Mouse (Mus musculus) hindlimb bud, embryonic 11.5 days (tissue): ENCODE results near the gene Arl8a.
"Not testable (repeated sequence)": the region's sequence is repeated elsewhere in the genome, so short reads cannot be mapped to it uniquely, and the experiment has no call there.

Experiments used
- DNase-seq: peaks from one replicate; pipeline ENCODE4 v3.0.0-alpha.2; 2012; ENCODE audit warnings: low read depth, low spot score; ENCODE audit errors: extremely low spot score

The Arl8a gene

DNA sequence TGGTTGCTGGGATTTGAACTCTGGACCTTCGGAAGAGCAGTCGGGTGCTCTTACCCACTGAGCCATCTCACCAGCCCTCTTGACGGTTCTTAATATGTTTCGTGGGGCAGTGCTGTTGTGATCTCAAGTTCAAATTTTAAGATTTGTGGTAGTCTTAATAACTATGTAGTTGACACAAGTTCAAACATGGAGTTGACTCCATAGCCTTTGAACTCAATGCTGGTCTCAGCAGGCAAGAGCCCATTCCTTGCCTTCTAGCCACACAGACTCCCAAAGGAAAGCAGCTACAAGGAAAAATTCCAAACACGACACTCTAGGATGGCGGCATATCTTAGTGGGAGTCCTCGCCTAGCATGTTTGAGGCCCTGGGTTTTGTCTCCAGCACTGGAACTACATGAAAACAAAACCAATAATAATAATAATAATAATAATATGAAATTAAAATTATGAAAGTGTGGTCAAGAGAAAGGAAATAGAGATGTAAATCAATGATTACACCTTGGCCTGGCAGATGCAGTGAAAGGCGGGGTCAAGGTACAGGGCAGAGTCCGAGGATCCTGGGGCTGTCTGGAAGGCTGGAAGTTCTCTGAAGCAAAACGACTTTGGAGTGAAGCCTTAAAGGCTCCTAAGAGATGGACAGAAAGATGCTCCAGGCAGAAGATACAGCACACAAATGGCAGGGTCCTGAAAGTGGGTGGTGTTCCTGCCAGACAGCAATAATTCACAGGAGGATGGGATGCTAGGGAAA, 22.0 kb downstream of the Arl8a start:
- DNase-seq = no peak

DNA sequence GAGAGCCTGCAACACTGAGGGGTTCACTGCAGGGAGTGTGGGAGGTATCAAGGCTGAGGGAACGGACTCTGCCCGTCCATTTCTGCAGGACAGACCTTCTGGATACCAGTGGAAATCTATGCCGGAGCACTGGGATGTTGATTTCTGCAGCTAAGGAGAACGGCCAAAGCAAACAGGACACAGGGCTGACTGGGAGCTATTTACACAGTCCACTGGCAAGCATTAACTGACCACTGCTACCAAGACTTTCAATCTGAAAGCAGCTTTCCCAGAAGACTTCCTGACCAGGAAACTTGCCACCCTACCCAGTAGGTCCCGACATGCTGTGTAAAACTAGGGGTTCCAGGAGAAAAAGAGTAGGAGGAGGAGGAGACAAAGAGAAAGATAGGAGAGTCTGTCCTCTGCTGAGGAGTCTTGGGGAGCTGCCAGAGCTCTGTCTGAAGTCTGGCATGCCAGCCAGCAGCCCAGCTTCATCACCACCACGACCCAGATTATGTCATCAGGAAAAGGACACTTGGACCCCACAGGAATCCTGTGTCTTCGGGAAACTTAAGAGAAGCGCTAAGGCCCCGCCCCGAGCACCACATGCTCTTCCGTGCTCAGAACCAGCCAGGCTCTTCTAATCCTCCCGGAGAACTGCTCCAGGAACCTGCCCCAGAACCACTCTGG, 23.1 kb downstream of the Arl8a start:
- no peak for DNase-seq

DNA sequence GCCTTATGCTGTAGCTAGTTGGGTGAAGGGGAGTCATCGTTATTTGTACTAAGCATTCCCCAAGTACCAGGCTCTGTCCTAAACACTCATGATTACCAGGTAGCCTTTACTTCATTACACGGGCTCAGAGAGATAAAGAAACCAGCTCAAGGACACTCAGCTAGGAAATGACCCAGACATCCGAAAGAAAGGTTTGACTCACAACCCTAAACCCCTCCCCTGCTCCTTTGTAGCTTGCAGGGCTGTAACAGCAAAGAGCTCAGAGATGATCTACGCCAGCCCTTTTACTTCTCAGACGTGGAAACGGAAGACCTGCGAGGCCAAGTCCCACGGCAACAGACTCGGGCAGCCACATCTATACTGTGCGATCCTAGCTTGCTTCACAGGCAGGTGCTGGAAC, 23.7 kb downstream of the Arl8a start:
- no peak for DNase-seq

DNA sequence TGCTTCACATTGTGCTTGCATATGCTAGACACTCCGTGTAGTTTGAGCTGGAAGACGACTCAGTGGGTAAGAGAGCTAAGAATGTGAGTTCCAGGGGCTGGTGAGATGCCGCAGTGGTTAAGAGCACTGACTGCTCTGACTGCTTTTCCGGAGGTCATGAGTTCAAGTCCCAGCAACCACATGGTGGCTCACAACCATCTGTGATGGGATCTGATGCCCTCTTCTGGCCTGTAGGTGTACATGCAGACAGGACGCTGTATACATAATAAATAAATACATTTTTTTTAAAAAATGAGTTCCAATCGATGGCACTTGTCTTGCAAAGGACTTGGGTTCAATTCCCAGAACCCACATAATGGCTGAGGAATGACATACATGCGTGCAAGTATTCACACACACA, 24.6 kb downstream of the Arl8a start:
- DNase-seq = no peak

DNA sequence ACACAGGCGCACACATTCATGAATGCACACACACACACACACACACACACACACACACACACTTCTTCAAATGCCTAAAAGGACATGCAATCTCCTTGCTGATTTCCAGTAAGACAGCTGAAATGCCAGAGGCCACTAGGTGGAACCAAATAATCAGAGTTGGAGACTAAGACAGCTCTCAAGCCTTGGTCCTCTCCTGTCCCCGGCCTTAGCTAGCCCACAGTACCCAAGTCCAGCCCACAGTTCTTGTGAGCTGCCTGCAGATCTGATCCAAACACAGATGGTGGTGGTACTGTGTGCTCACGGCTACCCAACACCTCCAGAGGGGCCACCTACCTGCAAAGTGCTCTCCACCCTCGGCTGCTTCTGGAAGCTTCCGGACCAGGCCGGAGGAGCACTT, 25.4 kb downstream of the Arl8a start:
- DNase-seq = no peak

DNA sequence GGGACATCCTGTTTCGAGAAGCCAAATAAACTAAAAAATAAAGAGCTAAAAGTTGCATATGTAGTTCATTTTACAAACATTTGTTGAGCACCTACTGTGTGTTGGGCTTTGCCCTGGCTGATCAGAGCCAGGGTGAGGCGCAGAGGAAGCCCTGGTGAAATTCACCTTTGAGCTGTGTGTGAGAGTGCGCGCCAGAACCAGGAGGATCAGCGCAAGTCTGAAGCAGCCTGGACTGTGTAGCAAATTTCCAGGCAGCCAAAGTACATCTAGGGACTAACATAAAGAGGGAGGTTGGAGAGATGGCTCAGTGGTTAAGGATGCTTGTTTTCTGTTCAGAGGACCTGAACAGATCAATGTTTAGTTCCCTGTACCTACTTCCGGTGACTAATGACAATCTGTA, 26.7 kb downstream of the Arl8a start:
- DNase-seq = no peak

DNA sequence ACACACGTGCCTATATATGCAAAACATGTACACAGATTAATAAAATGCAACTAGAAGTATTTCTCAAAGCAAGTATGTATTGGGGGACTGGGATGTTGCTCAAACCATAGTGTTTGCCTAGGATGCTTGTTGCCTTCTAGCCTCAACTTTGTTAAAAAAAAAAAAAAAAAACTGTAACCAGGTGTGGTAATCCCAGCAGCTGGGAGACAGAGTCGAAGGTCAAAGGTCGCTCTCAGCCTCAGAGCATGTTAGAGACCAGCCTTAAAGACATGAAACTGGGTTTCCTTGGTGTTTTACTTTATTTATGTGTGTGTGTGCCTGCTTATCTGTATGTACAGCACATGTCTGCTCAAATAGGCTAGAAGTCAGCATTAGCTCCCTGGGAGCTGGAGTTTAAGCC, 28.6 kb downstream of the Arl8a start:
- DNase-seq = no peak

DNA sequence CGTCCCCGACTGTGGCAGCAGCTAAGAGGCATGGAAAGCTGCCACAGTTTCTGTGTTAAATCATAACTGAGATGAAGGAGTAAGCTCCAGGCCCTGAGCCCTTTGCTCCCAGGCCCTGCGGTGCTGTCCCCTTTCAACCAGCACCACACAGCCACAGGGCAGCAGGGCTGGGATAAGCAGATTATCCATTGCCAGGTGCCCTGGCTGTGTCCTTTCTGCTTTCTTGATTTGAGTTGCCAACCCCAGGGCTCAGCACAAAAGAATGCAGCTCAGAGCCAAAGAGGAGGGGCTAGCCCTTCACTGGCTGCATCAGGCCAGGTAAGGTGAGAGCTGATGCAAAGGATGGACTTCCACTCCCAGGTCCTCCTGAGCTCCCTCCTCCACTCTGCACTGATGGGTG, 31.1 kb downstream of the Arl8a start:
- DNase-seq = no peak

DNA sequence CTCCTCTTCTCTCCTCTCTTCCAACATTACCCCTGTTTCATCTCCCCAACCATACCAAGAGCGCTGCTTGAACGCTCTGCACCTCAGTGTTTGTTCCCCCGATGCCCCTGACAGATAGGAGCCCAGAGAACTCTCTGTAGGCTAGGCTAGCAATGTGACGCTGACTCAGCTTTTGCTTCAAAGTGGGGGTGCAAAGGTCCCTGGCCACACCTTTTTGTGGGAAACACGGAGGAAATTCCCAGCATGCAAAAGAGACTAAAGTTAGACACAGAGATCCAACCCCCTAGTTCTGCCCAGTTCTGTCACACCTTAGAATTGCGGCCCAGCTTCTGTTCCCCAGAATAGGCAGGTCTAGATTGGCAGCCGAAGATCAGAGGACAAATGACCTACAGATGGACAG, 32.2 kb downstream of the Arl8a start:
- no peak for DNase-seq

DNA sequence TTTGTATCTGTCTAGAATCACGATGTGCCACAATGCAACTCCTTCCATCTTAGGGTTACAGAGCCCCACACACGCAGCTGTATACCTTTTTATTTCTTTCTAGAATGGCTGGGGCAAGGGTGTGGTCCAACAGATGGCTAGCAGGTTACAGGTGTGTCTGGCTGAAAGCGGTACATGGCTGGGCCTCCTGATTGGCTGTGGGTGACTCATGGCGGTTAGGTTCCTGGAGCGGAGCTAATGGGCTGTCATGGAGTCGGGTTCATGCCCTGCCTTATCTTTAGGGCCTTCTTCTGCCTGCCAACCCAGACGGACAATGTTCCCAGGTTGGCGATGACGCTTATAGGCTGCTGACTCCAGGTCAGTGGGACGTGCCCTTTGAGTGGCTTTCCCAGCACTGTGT, 34.2 kb downstream of the Arl8a start:
- no peak for DNase-seq

DNA sequence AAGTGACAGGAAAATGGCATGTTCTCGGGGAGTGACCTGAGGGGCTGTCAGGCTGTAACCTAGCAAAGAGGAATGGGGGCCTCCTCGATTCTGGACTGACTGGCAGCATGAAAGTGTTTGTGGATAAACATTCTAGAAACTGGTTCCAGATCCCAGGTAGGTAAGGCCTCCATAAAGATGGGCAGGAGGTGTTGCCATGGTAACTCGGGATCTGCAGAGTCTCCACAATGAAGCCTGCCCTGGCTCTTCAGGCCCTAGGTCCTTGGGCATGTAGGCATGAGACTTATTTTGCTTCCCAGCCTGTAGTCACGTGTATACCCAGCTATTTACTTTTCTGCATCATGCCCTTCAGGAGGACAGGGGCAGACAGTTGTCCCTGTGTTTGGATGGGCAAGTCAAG, 34.7 kb downstream of the Arl8a start:
- DNase-seq = no peak

DNA sequence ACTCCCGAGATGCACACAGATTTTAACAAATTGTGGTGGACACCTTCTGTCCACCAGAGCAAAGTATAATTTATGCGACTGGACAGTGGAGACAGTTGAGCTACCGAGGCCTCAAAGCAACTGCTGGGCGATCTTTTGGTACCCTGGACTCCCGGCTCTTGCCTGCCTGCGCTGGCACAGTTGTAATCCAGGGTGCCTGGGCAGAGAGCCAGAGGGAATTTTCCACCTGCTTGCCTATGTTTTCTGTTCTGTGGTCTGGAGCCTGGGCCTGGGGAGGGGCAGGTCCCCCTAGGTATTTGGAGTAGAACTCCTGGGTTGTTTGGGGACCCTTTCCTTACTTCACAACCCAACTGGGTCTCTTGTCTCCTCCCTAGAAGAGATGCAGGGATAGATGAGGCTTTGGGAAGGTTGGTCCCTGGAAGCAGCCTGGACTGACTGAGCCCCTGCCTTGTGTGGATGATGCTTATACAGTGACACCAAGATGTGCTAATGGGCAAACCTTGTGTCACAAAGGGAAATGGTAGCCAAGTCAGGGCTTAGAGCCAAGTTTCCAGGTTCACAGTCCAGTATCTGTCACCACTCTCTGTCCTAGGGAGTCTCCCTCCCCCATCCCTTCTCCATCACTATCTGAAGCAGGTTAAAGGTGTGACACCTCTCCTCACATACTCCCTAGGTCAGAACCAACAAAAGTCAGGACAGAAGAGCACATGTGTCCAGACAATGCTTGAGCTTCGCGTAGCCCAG, 35.4 kb downstream of the Arl8a start:
- no peak for DNase-seq

DNA sequence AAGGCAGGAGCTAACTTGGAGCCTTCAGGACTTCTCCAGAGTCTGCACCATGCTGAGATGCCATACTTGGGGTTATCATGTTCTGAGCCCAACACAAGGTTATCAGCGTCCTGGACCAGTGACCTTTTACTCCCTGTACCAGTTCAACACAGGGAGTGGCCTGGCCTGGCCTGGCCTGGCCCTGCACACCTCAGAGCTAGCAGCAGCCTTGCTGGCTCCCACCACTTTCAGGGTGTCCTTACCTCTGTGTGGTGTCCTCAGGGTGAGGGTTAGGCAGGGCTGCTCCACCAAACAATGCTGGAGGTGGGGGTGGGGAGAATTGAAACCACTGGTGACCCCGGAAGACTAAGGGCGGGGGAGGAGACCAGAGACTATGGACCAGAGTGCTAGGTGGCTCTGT, 36.4 kb downstream of the Arl8a start:
- DNase-seq = no peak

DNA sequence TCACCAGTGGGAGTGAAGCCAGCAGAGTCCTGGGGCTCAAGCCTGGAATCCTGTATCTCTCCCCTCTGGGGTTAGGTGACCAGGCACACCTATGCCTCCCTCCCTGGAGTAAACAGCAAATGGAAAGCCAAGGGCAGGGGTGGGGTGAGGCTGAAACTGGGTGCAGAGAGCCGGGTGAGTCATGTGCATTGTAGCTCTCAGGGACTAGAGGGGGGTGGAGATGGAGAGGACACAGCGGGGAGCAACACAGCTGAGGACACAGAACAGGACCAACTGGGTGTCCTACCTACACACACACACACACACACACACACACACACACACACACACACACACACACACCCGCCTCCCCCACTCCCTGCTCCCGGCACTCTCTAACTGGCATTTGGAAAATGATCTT, 36.8 kb downstream of the Arl8a start:
- no peak for DNase-seq

DNA sequence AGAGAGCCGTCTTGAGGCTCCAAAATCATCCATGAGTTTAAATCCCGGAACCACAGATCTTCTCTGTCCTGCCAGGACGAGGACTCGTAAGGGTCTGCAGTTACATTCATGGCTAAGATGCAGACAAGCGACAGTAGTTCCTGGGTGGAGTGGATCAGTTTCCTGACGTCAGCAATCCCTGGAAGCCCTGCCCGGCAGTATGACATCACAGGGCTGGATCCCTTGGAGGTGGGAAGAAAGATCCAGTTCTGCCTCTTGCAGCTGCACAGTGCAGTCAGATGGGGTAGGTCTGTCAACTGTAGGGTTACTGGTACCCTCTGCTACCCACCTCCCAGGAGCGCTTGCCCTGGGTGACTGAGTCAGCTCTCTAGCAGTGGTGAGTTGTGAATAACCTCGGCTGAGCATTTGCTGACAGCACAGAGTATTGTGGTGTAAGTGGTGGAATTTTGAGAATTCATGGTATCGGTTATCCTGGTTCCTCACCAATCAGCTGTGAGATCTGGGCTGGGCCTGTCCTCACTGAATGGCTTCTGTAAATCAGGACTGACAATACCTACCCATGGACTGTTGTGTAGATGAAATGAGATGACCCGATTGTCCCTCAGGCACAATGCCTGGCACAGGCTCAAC, 37.4 kb downstream of the Arl8a start:
- no peak for DNase-seq

DNA sequence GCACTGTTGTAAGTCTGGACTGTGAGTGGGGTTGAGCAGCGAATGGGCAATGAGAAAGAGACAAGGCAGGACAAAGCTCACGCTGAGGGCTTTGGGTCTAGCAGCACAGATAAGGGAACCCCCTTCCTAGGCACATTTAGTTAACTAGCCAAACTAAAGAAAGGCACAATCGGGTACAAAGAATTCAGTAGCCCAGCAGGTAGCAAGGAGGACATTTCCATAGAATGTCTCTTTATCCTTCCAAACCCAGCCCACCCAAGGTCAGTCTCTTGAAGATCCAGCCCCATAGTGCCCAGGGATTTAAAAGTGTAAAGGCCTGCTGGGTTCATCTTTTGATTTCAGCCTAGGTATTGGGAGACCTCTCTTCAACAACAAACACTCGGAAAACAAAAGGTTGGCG, 39.3 kb downstream of the Arl8a start:
- DNase-seq = no peak

DNA sequence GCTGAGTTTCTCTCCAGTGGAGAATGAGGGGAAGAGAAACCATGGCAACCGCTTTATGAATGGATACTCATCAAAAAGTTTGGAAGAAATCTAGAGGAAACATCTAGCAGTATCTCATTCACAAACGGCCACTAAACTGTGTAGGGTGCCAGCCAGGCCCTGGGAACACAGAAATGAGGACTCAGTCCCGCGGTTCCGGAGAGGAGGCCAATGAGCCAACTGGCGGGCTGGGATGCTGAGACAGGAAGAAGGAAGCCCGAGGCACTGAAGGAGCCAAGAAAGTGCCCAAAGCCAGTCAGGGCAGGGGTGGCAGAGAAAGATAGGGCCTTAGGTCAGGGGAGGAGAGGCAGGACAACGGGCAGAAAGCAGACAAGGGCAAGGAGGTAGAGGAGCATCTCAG, 39.8 kb downstream of the Arl8a start:
- no peak for DNase-seq

DNA sequence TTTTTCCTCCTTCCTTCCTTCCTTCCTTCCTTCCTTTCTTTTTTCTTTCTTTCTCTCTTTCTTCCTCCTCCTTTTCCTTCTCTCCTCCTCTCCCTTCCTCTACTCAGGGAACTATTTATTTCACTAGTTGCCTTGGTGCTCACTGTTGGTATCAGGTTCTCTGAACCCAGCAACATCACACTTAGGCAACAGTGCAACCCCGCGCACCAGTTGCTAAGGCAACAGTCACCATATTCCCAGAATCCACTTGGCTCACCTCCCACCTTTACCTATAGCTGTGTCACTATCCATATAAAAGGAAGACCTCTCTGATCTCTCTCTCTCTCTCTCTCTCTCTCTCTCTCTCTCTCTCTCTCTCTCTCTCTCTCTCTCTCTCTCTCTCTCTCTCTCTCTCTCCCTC, 40.4 kb downstream of the Arl8a start:
- DNase-seq = not testable (repeated sequence)

DNA sequence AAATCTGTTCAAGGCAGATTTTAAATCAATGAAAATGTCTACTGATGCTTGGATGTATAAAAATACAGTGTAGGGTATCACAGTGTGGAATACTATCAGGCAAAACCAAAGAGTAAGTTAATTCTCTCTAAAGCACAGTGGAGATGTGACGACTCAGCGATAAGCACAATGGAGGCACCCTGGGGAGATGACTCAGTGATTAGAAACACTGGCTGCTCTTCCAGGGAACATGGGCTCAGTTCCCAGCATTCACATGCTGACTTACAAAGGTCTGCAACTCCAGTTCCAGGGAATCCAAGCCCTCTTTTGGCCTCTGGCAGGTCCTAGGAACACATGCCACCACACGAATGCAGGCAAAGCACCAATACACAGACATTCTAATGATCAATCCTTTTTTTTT, 41.6 kb downstream of the Arl8a start:
- no peak for DNase-seq

DNA sequence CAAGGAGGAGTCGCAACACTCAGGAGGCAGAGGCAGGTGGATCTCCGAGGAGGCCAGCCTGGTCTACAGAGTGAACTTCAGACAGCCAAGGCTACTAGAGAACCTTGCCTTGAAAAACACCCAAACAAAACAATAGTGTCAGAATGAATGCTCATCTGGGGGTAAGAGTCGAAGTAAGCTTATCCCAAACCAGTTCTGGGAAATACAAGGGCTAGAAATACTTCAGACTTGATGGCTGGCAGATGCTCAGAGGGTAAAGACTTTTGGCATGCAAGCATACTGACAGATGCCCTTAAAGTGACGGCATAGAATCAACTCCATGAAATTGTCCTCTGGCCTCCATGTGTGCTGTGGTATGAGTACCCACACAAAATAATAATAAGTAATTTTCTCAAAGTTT, 42.6 kb downstream of the Arl8a start:
- no peak for DNase-seq

DNA sequence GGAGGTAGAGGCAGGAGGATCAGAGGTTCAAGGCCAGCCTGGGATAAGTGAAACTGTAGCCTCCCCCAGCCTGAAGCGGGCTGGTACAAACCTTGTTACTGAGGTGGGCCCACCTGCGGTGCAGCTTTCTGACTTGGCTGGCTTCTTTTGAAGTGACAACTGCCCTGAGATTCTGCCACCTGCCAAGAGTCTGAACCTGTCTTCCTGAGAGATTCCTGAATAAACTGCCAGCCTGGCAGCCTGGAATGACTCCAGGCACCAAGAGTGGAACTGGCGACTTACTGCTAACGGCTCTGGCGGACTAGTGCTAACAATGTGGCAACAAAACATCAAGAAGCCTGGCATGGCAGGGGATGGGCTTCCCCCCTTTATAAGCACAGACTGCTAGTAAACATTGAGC, 47.7 kb downstream of the Arl8a start:
- DNase-seq = not testable (repeated sequence)
